Mouse (Mus musculus) MEL-GATA-1-ER (cell line): ENCODE measurements around the gene C1qtnf1.

Source experiments
- DNase-seq: peaks from one replicate; pipeline ENCODE4 v3.0.0-alpha.2; 2012; ENCODE audit warnings: low read depth; ENCODE audit errors: extremely low read depth

Gene C1qtnf1

GRCm38 (mm10) chr11:118473161-118473560 is 45.2 kb downstream of the C1qtnf1 start:
- DNase-seq: no peak

GRCm38 (mm10) chr11:118473842-118474500 is 46.0 kb downstream of the C1qtnf1 start:
- no peak for DNase-seq

GRCm38 (mm10) chr11:118475496-118476083 is 47.6 kb downstream of the C1qtnf1 start:
- DNase-seq: no peak

- peak; percentile 89 for DNase-seq
These were observed 48.7 kb downstream of the C1qtnf1 start, which contains the start of gene Engase for GRCm38 (mm10) chr11:118476396-118477373. Gene Engase (plus strand): TSS chr11:118476829.

GRCm38 (mm10) chr11:118479776-118480175 is 51.8 kb downstream of the C1qtnf1 start:
- DNase-seq: no peak

GRCm38 (mm10) chr11:118481231-118481630 is 53.2 kb downstream of the C1qtnf1 start:
- no peak for DNase-seq

- DNase-seq: no peak
These were observed 53.7 kb downstream of the C1qtnf1 start for GRCm38 (mm10) chr11:118481751-118482150.

- no peak for DNase-seq
These were observed 56.2 kb downstream of the C1qtnf1 start for GRCm38 (mm10) chr11:118484169-118484568.

- no peak for DNase-seq
These were observed 57.3 kb downstream of the C1qtnf1 start for GRCm38 (mm10) chr11:118485338-118485737.

GRCm38 (mm10) chr11:118485780-118486179 is 57.8 kb downstream of the C1qtnf1 start:
- DNase-seq: no peak

- DNase-seq: no peak
These were observed 58.3 kb downstream of the C1qtnf1 start for GRCm38 (mm10) chr11:118486281-118486680.

GRCm38 (mm10) chr11:118486881-118487772 is 59.1 kb downstream of the C1qtnf1 start:
- DNase-seq: no peak

GRCm38 (mm10) chr11:118488191-118488906 is 60.3 kb downstream of the C1qtnf1 start:
- no peak for DNase-seq

- DNase-seq: no peak
These were observed 60.9 kb downstream of the C1qtnf1 start for GRCm38 (mm10) chr11:118488907-118489270.

GRCm38 (mm10) chr11:118490566-118491218 is 62.7 kb downstream of the C1qtnf1 start:
- DNase-seq: no peak

- DNase-seq: no peak
These were observed 63.2 kb downstream of the C1qtnf1 start for GRCm38 (mm10) chr11:118491230-118491629.

- no peak for DNase-seq
These were observed 65.5 kb downstream of the C1qtnf1 start for GRCm38 (mm10) chr11:118493458-118493857.

GRCm38 (mm10) chr11:118494001-118494737 is 66.2 kb downstream of the C1qtnf1 start:
- no peak for DNase-seq

- DNase-seq: no peak
These were observed 67.1 kb downstream of the C1qtnf1 start for GRCm38 (mm10) chr11:118495065-118495464.
